Mouse (Mus musculus) T-helper 17 cell (primary cell): ENCODE data around the gene Pcsk7.

Experiments used
- in situ Hi-C, 2 experiments: fragments of 300-600 bp; cut with MboI, MseI; formaldehyde crosslinking; loops; 1 replicate in 1 of 2; 2 replicates in 1 of 2; pipeline ENCODE4 v1.15.1; 2025; ENCODE audit warnings: high pct_unique_total_duplicates in 2 of 2

Pcsk7 gene

DNA sequence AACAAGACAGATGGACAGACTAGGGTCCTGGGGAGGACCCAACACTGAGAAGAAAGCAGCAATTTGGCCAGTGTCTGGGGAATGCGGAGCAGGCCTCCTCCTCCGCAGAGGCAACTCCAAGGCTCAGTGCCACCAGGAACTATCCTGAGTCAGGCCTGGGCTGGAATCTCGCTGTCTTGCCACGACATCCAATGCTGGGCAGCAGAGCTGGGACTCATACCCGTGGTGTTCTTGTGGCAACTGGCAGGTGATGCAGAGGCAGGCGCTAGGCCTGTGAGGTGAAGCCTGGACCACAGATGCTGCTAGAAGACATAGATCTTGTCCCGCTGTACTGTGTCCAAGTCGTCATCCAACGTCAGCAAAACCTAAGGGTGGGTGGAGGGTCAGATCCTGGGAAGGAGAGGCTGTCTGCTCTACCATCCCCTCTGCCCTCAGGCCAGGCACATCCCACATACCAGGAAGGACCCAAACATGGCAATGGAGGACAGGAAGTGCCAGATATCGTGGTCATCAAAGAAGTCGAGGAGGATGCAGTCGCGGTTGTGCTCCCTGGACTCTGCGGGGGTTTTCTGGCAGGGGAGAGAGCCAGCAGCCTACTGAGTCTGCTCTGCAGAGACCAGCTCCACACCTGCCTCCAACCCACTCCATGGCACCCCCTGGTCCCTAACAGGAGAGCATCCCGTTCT is 32.8 kb downstream of the Pcsk7 start:
- in situ Hi-C loops = no loop called here

DNA sequence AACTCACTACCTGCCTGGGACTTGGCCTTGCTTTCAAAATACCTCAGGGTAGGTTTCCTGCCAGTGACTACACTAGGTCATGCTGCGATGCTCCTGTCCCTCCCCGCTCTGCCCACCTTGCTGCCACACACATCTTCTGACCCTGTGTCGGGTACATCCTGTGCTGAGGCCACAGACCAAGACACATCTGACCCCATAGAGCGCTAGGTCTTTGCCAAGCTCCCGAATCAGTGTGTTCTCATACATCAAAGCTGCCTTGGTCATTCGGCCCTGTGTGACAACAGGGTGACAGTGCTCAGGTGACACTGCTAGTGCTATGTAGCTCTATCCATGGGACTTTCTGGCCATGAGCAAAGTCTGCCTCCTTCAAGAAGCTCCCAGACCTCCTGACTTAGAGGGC is 33.5 kb downstream of the Pcsk7 start:
- in situ Hi-C loops = no loop called here

DNA sequence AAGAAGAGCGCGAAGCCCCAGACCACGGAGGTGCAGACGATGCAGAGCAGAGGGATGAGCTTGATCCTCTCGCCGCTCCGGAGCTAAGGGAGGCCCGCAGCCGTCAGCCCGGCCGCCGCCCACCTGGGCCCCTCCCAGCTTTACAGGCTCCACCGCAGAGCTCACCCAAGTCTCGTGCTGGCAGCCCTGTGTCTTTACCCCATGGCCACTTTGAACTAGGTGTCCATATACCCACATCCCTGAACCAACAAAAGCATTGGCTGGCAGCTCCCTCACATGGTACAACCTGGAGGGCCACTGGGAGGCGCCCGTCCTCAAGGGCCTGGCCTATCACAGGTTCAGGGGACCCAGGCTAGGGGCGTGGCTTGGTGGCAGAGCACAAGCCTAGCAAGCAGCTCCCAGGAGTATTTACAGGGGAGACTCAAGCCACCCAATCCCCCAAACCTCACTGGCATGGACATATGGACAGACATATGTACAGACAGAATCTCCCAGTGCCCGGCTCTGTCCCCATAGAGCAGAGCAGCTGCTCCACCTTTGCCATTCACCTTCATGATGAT is 35.1 kb downstream of the Pcsk7 start:
- in situ Hi-C loops = no loop called here

DNA sequence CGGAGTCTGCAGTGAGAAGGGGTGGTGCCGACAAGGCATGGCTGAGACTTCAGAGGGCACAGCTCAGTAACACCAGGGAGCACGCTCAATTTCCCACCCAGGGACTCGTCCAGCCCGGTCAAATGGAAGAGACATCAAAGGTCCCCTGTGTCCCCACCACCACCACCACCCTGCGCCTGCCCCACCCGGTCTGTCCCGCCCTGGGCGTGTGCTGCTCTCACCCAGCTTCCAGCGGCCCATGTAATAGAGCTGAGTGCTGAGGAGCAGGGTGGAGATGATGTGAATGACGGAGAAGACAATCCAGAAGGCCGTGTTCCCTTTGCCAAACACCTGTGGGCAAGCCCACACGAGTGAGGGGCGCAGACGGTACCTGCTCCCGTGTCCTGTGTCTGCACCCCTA is 36.2 kb downstream of the Pcsk7 start:
- in situ Hi-C loops = no loop called here

DNA sequence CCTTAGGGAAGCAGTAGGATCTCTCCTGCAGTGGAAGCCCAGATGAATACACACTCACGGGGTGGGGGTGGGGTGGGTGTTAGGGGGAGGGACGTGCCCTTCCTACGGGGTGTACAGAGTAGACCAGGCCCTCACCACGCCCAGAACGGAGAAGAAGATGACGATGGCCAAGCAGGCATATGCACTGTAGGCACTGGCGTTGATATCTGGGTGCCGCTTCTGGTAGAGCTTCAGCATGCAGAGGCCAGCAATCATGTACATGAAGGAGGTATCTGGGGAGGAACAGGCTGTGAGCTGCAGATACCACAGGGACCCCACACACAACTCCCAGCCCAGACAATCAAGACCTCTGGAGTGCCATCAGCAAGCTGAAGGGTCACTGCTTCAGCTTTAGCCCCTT is 36.6 kb downstream of the Pcsk7 start:
- in situ Hi-C loops = no loop called here

DNA sequence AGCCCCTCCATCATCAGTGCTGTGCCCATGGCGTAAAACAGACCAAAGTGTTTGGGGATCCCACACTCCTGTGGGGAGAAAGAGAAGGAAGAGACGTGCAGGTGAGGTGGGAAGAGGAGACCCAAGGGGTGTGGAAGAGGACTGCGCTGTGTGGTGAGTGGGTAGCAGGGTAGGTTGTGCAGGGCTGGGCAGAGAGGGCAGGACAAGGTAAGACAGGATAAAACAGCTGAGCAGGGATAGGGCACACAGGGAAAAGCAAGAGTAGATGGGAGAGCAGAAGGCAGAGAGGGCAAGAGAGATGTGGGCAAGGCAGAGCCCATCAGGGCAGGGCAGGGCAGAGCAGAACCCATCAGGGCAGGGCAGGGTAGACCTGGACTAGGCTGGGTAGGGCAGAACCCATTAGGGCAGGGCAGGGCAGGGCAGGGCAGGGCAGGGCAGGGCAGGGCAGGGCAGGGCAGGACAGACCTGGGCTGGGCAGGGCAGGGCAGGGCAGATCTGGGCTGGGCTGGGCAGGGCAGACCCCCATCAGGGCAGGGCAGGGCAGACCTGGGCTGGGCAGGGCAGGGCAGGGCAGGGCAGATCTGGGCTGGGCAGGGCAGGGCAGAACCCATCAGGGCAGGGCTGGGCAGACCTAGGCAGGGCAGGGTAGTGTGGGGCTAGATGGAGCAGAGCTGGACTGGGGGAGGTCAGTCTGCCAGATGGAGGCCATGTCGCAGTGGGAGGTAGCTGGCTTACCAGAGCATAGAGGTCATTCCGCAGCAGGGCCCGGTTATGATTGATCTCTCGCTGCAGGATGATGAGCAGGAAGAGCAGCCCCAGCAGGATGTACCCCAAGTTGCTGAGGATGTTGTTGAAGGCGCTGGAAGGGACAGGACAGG is 37.6 kb downstream of the Pcsk7 start:
- in situ Hi-C loops = no loop called here

DNA sequence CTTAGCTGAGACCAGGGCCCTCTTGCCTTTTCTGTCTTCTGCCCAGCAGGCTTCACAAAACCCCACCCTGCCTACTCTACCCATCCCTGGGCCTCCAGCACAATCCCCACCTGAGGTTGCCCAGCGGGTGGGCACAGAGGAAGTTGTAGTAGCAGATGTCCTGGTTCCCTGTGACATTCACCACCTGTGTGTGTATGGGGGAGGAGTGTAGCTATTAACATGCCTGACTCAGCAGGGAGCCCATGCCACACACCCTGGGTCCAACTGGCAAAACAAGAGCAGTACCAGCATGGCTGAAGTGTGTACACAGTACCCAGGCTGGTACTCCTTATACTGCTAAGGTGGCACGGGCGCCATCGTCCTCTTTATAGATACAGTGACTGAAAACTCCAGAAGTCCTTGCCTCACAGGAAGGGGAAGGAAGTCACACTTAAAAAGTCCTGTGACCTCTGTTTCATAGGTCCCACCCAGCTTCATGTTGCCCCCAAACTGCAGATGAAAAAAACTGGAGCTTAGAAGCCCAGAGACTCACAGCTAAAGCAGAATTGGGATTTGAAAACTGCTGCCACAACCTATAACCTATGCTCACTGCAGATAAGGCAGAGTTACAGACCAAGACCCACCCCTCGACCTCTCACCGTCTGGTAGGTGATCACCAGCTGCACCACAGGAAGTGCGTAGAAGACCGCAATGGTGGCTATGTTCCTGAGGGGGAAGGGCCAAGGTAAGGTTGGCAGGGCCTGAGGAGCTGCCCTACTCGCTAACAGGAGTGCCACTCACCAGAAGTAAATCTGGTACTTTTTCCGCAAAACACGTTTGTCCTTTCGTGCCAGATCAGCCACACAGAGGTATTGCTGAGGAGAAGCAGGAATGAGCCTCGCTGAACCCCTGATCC is 38.5 kb downstream of the Pcsk7 start:
- in situ Hi-C loops = loop anchor here in 1 of 2 experiments (5.0 kb wide), 1 partner anchor 962 kb away; the partner anchor contains the start of genes Cd3d and Cd3g

DNA sequence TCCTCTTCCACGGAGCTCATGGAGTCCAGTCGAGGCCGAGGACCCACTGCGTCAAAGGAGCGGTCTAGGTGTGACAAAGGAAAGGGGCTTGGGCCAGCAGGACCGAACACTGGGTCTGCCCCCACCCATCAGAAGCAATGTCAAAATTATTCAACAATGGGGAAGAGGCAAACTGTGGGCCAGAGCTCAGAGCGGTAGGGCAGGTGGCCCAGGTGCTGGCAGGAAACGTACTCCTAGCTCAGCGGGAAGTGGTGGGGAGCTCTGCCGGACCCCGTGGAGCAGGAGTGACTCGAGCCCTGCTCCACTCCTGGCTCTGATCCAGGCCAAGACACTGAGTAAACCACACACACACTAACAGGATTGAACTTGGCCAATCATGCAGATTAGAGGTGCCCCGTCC is 39.4 kb downstream of the Pcsk7 start:
- in situ Hi-C loops = loop anchor here in 1 of 2 experiments (5.0 kb wide), 1 partner anchor 963 kb away; the partner anchor contains the start of genes Cd3d and Cd3g

DNA sequence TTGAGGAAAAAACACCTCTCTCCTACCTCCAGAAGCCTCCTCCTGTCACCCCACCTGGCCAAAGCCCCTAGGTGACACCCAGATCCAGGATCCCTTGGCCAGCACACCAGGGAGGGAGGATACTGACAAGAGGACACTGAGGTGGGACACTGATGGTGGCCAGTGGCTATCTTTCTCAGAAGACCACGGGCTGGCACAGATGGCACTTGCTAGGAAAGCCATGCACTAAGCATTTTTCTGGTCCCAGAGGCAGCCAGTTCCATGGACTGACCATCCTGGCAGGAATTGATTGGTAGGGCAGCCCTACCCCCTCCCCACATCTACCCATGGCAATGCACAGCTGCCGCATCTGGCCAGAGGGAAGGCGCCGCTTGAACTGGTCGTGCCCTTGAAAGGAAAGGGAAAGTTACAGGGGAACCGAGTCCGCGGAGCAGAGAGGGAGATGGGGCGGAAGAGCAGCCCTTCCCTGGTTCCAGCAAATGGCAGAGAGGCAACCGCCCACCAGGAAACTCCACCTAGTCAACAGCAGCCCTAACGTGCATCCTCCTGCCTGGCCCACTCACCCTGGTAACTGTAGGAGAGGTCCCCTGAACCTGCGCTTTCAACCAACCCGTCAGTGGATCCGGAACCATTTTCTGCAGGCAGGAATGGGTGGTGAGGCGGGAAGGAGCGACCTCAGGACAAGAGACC is 40.0 kb downstream of the Pcsk7 start:
- in situ Hi-C loops = loop anchor here in 1 of 2 experiments (5.0 kb wide), 1 partner anchor 964 kb away; the partner anchor contains the start of genes Cd3d and Cd3g

DNA sequence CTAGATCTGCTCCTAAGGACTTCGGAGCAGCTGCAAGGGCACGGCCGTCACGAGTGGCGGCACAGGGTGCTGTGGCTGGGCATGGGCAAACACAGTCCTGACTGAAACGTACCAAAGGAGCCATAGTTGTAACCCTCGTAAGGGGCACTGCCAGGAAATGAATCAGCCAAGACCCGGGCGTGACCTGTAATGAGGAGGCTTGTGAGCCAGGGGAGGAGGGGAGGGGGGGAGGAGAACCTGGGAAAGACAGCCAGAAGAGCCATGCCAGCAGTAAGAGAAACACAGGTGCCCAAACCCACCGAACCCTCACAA is 40.5 kb downstream of the Pcsk7 start:
- in situ Hi-C loops = loop anchor here in 1 of 2 experiments (5.0 kb wide), 1 partner anchor 965 kb away; the partner anchor contains the start of genes Cd3d and Cd3g

DNA sequence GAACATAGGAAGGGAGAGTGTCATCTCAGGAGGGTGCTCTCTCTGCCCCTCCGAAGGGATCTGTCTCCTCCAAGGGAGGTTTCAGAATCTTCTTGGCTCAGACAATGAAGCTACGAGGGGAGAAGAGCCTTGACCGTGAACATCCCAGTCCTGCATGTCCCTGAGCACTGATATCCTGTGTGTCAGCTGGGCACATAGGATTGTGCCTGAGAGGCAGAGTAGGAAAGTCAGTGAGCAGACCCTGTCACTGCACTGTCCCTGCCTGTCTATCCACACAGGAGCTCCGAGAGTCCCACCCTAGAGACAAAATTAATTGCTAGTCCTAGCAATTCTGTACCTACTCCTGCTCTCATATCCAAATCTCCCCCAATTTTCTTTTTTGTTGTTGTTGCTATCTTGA is 45.8 kb downstream of the Pcsk7 start:
- in situ Hi-C loops = loop anchor here in 1 of 2 experiments (5.0 kb wide), 1 partner anchor 870 kb away; no protein-coding TSS in a partner anchor

DNA sequence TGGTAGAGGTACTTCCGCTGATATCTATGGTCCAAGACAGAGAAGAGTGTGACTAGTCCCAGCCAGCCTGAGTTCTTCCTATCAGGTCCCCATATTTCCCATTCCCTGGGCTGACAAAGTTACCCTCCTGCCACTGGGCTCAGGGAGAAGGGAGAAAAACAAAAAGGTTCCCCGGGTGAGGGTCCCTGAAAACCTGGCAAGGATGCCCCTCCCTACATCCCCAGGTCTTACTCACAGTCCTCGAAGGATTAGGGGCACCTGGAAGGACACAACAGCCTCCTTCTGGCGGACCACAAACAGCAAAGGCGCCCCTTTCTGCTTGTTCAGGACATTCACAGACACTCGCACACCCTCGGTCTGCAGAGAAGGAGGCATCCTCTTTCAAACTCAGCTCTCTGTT is 46.6 kb downstream of the Pcsk7 start:
- in situ Hi-C loops = loop anchor here in 1 of 2 experiments (5.0 kb wide), 1 partner anchor 871 kb away; no protein-coding TSS in a partner anchor

DNA sequence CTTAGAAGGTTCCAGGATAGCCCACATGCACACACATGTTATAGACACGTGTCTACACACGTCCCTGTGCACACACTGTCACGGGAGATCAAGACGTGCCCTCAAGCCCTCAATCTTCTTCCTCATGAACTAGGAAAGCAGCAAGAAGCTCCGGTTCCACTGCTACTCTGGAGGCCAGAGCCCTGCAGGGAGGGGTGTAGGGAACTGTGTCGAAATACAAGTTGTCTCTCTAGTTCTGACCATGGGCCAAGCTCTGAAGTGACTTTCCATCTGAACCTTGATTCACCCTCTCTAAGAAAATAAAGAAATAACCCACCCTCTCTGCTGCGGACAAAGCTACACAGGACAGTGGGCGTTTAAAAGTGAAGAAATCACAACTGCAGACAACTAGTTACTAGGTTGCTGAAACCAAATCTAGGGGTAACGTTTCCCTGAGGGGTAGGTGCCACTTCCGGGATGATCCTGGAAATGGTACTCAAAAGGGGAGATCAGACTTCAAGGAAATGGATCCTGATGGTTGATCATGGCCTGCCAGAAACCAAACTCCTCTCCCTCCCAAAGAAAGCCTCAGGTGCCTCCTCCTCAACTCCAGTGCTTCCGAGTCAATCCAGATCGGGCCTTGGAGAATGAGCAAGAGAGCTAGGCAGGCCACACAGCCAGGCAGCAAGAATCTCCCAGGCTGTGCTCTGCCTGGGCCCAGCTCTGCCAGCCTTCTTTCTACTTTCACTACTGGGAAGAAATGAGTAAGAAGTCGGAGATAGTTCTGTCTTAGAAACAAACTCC is 47.4 kb downstream of the Pcsk7 start:
- in situ Hi-C loops = loop anchor here in 1 of 2 experiments (5.0 kb wide), 1 partner anchor 871 kb away; no protein-coding TSS in a partner anchor

DNA sequence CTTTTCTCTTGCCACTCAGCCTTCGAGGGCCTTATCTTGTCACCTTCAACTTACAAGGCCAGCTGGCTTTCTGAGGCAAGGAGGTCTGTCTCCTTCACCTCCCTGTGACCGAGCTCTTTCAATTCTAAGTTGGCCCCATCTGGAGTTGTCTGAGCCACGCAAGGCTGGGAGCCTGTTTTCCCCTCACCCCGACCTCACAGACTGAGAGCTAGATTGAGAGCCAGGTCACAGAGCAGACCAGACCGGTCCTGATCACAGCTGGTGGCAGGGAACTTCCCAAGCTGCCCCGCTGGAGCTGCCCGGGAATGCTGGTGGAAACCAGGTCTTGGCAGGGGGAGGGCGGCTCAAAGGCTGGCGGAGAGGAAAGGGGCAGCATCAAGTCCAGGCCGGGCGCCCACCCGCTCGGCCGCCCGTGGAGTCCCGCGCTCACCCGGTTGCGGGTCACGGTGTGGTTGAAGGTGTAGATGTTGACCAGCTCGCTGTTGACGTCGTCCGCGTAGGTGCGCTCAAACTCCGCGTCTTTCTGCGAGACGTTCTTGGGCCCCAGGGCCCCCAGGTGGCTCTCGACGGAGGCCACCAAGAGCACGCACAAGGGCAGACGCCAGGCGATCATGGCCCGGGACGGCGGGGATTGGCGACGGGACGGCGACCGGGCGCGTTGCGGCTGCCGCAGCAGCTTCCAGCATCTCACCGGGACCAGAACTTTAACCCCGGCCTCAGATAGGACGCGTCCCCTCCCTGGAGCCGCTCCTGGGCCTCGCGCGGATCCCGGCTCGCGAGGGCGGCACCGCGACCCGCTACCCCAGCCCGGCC is 48.2 kb downstream of the Pcsk7 start:
- in situ Hi-C loops = loop anchor here in 1 of 2 experiments (5.0 kb wide), 1 partner anchor 872 kb away; no protein-coding TSS in a partner anchor

DNA sequence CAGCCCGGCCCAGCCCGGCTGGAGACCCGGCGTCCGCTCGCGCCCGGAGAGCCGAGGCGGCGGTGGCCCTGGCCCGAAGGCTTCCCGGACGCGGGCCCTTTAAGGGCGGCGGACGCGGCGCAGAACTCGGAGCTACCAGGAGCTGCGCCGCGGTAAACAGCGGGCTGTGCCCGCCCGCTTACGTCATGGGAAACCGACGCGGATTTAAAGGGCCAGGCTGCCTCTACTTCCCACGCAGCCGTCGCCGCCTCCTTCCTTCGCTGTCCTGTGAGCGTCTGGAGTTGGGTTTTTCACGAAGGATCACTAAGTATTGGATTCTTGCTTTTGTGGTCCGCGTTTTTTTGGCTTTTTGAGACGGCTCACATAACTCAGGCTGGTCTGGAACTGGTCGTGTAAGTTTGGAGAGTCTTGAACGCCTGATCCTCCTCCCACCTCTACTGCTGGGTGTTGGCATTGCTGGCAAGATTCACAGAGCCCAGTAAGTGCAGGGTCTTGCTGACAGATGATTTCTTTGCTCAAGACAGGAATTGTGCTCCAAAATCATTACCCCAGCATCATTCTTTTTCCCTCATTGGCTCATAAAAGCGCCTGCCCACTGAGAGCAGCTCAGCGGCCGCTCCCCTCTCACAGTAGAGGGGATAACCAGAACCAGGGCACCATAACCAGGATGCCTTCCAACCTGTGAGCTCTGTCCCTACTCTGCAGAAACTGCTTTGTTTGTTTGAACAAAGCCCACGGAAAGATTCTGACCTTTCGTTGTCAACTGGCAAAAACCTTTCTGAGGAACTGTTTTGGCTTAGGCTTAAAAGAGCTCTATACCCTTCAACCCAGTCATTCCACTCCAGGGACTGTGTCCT is 49.0 kb downstream of the Pcsk7 start, which contains the start of gene Sidt2:
TSS of gene Sidt2 (minus strand) at position 152 of the 857 bp plus-strand sequence.
- in situ Hi-C loops = no loop called here

DNA sequence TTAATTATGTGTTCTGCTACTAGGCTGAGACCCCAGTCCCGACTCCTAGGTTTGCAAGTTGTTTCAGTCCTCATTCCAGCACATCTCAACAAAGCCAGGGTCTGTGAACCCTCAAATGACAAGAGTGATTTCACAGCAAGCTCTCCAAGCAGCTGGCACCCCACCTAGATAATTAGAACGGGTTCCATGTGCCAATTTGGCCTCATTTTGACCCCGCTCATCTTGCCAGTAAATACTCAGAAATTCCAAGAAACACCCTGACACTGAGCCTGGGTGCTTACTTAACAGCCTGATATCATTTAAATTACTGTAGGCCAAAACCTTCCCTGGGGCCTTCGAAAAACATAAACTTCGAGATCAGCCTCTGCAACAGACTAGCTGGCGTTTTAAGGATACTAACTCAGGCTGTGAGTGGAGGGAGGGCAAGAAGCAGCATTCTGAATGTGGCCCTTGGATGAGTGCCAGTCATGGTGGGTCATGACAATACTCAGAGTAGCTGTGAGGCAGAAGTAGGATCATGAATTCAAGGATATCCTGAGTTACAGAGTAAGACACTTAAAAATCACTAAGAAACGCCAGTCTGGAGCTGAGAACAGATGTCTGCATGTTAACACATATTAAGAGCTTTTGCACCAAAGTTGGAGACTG is 51.9 kb downstream of the Pcsk7 start:
- in situ Hi-C loops = no loop called here

DNA sequence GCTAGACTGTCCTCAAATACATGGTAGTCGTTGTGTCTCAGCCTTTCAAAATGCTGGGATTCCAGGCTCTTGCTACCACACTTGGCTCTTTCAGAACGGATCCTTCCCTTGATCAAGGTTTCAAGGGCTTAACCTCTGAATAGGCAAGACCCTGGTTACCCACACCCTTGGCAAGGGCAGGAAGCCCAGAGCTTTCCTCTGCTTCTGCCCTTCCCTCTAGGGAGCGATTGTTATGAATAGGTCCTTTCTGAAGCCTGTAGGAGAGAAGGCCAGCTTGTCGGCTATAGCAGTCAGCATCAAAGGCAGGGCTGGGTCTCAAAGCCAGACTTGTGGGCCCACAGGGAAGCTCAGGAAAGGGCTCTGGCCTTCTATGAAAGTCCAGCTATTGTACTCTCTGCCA is 52.6 kb downstream of the Pcsk7 start:
- in situ Hi-C loops = no loop called here
